Mouse (Mus musculus) urinary bladder, postnatal 4 days (tissue): ENCODE data around the gene Smarcc1.

Experiments
- DNase-seq, 2 experiments: peaks; one replicate each; pipeline ENCODE4 v3.0.0; 2021 to 2022; ENCODE audit warnings: low spot score in 2 of 2

The Smarcc1 gene

DNA sequence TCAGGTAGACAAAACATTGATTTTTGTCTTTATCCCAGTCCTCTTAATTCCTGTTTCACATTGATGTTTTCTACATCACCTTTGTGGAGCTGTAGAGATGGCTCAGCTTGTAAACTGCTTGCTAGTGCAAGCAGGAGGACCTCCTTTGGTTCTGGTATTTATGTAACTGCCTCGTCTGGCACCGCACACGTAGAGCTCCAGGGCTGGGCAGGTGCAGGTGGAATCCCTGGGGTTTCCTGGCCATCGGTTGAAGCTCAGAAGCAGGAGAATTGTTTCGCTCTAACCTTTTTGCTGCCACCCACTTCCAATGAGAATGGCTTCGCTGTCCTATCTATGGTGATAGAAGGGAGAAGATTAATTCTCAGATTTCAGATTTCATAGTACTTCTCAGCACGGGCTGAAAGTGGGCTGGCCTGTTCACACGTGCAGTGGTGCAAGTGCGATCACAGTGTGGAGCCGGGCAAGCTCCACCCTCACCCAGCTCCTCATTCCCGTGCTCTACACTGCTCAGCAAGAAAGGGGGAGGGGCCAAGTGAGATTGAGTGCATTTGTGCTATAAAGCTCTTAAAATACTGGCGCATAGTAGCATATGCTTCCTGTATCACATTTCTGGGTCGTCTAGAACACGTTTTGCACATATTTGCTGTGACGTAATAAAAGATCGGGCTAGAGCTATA is 113.0 kb downstream of the Smarcc1 start:
- DNase-seq: no peak

DNA sequence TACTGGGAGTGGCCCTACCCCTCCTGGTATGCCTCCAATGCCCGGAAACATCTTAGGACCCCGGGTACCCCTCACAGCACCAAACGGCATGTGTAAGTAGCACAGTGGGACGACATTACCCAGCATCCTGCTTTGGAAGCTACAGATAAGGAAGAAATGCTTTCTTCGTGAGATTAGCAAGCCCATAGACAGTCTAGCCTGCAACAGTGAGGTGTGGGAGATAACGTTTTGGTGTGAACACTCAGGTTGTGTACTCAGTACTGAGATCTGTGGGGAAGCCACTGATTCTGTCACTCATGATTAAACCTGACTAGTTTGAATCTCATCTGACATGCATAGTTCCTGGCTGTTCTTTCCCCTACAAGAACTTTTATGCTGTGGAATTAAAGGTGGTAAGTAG is 117.5 kb downstream of the Smarcc1 start:
- DNase-seq: no peak

DNA sequence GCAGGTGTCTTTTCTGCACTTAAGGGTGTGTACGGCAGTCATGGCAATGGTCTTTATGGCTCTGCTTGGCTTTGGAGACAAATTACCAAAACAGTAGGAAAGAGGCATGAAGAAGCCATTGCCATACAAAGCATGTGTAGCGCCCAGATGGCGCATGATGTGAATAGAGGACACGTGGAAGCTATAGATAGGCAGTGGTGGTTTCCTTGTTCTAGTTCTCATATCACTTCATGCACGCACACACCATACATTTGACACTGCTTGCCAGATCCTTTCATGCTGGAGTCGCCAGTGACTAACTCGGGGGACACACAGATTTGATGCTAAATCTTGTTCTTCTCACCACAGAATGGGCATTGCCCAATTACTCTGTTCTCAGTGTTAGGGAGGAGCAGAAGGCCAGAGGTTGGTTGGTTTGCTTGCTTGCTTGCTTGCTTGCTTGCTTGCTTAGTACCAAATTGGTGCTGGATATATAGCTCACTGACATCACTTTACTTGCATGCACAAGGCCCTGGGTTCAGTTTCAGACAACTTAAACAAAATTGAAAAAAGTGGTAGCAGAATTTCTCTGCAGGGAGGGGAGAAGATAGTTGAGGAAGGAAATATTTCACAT is 125.8 kb downstream of the Smarcc1 start, which contains the start of gene Cspg5:
Gene Cspg5, plus strand, starts transcription at position 563 of the 613 bp plus-strand sequence.
- no peak for DNase-seq

DNA sequence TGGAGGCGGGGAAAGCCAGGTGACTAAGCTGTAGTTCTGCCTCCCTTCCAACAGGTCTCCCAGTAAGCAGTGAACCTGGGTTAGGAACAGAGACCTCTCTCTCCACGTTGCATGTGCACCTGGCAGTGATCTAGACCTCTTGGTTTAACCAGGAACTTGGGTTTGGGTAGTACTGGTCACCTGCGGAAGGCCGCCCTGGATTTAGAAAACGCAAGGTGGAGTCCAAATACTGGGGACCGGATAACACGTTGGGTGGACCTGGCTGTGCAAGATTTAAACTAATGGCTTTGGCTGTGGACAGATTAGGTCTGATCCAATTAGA is 127.0 kb downstream of the Smarcc1 start:
- no peak for DNase-seq

DNA sequence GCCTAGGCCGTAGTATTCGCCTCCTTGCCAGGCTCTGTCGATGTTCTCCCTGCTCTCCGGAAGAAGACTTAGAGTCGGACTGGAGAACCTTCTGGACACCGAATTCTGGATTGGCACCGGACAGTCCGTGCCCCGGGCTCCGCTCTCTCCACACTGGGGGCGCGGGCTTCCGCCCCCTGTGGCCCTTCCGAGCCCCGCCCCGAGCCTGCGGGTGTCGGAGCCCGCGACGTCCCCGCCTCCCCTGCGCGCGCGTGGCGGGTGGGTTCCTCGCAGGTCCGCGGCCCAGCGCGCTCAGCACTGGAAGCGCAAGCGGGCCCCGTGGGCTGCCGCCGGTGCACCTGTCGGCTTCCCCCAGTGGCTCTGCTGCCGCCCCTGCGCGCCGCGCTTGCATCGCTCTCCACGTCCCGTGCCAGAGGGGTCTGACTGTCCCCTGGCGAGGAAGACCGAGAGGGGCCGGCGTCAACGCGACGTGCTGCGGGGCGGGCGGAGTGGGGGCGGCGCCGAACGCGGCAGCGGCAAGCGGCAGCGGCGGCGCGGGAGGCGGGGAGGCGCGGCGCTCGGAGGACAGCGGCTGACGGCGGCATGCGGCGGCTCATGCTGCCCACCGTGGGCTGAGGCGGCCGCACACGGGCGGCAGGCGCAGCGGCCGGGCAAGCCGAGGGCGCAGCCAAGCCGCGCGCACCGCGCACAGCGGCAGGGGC is 127.5 kb downstream of the Smarcc1 start:
- no peak for DNase-seq

DNA sequence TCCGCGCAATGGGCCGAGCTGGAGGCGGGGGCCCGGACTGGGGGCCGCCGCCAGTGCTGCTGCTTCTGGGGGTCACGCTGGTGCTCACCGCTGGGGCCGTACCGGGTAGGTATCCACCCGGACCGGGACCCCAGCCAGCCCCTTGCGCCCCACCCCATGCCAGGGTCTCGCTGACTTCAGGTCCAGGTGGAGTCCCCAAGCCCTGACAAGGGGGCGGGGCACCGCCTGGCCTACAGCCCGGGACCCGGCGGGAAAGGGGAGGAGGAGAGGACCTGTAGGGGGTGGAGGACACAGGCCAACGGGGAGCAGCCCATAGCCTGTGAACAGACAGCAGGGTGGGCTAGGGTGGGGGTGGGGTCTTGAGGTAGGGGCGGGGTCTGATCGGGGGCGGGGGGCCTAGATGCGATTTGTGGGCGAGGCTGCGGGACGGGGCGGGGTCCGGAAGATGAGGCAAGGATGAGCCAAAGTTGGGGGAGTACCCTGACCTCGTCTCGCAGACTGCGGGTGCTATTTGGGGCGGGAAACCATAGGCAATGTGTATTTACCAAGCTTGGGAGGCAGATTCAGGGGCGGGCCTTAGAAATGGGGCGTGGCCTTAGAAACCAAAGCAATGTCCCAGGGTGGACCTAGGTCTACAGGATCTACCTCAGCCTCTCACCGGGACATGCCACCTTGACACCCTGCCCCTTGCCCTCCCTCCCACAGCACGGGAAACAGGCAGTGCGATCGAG is 128.2 kb downstream of the Smarcc1 start:
- peak in 1 of 2 experiments; percentile 41 for DNase-seq

DNA sequence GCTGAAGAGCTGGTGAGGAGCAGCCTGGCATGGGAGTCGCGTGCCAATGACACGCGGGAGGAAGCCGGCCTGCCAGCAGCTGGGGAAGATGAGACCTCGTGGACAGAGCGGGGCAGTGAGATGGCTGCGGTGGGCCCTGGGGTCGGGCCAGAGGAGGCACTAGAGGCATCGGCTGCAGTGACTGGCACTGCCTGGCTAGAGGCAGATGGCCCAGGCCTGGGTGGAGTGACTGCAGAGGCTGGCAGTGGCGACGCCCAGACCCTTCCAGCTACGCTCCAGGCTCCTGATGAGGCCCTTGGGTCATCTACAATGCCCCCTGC is 128.8 kb downstream of the Smarcc1 start:
- DNase-seq: no peak

DNA sequence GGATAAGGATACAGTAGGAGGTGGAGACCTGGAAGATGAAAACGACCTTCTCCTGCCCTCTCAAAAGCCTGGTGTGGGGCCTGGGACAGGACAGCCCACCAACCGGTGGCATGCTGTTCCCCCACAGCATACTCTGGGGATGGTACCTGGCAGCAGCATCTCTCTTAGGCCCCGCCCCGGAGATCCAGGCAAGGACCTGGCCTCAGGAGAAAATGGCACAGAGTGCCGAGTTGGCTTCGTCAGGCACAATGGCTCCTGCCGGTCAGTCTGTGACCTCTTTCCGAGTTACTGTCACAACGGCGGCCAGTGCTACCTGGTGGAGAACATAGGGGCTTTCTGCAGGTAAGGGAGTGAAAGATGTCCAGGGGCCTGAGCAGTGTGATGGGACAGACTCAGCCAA is 129.5 kb downstream of the Smarcc1 start:
- DNase-seq: no peak

DNA sequence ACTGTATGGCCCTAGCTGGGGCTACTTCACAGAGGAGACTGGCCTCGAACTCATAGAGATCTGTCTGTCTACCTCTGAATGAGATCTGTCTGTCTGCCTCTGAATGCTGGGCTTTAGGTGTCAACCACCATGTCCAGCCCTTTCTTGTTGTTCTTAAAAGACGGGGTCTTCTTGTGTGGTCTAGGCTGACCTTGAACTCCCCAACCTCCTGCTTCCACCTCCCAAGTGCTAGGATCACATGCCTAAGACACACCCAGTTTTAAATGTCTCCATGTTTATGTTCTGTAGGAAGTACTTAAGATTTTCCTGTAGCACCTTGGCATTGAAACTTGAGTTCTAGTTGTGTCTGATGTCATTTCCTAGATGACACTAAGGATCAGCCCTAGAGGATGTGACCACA is 131.4 kb downstream of the Smarcc1 start:
- no peak for DNase-seq

DNA sequence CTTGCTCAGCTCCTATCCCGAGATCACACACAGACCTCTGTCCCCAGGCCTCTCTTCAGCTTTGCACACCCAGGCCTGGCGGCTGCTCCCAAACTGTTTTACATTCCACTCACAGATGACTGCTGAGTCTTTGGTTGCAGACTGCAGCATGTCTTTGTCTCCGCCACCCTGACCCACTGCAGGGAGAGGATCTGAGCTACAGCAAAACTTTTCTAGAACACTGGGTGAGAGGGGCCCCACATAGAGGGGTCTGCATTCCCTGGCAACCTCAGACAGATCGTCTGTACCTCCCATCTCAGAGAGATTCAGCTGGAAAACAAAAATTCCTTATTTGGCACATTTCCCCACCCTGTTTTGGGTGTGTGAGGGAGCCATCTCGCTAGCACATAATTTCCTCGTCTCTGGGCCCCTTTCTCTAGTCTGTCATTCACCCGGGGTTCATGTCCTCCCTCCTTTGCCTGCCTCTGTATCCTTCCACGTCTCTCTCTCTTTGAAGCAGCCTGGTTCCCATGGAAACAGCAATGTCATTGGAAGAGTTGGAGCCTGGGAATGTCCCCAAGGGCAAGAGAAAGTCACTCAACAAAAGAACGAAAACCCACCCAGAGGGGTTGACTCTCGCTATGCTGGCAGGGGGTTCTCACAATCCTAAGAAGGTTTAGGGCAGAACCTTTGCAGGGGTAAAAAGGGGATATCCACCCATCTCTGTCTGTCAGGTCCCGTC is 132.5 kb downstream of the Smarcc1 start:
- DNase-seq: no peak

DNA sequence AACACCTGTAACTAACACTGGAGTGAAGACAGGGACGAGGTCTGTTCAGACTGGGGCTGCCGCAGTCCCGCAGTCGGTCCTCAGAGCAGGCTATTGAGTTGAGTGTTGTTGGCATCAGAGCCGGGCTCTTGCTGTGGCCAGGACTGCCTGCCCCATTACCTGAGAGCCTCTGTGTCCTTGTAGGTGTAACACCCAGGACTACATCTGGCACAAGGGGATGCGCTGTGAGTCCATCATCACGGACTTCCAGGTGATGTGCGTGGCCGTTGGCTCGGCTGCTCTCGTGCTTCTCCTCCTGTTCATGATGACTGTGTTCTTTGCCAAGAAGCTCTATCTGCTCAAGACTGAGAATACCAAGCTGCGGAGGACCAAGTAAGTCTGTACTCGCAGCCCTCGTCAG is 133.3 kb downstream of the Smarcc1 start:
- DNase-seq: no peak

DNA sequence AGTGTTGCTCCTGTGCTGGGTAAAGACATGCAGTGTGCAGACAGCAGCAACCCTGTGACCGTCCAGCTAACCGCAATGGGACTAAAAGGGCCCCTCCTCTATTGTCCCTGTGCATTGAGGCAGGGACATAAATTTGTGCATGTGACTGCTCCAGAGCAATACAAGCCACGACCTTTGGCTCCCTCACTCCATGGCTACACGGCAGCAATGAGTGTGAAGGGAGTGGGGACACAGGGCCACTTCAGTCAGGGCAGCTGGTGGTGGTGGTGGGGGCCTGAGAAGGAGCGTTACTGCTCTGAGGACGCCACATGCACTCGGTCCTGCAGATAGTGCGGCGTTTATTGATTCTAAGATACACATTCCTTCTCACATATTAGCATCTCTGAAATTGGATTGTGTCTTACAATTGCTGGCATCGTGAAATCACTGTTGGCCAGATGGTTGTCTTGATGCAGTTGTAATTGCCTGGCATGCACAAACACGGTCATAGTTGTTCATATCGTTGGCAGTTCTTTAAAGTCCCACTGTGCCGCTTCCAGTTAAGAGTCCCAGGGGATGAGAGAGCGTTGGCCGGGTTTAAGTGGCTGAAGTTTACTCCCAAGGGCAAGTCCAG is 138.0 kb downstream of the Smarcc1 start:
- DNase-seq: no peak

DNA sequence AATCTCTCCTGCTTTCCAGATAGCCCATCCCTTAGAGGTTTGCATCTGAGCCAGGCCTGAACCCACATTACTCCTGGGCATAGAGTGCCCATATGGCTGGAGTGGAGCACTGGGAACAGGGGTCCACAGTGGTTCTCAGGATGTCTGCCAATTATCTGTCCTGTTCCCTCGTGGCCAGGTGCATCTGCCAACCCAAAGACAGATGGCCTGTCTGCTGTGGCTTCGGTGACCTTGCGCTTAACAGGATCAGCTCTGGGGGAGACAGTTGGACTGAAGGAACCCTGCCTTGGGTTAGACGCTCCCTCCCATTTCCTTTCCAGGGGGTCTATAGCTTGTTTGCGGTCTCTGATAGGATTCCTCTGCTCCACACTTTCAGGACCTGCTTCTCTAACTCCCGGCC is 141.1 kb downstream of the Smarcc1 start:
- no peak for DNase-seq

DNA sequence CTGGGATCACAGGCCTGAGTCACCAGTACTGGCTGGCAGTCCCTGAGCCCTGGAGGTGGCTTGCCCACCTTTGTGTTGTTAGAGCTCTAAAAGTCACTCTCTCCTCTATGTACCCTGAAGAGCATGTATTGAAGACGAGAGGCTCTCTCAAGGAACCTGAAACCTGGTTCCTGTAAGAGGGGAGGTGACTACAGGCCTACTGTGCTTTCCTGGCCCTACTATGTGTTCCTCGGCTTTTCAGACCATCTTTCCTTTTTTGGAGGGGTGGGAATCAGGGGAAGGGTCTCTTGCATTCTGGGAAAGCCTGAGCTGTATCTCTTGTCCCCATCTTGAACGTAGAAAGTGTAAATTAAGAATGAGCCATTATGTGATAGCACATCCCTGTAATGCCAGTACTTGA is 141.6 kb downstream of the Smarcc1 start:
- no peak for DNase-seq

DNA sequence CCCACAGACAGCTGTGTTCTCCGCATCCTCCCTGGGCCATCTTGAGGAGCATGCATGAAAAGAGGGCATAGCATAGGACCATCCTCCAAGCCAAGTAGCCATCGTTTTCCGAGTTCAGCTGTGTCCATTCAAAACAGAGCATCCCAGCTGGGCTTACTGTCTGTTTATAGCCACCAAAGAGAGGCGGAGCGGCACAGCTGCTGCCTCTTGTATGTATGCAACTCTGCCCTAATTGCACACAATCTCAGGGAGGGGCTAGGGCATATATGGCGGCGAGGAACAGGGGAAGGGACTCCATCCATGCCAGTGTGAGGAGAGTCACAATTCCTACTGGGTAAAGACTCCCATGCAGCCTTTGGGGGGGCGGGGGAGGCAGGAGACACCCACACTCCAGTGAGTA is 145.7 kb downstream of the Smarcc1 start:
- no peak for DNase-seq

DNA sequence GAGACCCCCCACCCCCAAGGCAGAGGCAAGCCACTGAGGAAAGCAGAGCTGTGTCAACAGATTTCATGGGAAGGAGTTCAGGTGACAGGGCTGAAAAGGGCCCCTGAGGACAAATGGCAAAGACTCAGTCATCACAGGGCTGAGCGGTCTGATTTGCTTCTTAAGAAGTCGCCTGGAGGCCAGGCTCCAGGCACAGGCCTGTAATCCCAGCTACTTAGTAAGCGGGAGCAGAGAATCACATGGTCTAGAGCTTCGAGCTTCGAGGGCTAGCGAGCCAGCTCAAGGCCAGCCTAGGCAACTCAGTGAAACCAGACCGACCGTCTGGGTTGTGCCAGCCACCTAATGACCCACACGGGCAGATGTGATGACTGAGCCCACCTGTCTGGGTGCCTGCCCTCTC is 147.5 kb downstream of the Smarcc1 start:
- DNase-seq: no peak

DNA sequence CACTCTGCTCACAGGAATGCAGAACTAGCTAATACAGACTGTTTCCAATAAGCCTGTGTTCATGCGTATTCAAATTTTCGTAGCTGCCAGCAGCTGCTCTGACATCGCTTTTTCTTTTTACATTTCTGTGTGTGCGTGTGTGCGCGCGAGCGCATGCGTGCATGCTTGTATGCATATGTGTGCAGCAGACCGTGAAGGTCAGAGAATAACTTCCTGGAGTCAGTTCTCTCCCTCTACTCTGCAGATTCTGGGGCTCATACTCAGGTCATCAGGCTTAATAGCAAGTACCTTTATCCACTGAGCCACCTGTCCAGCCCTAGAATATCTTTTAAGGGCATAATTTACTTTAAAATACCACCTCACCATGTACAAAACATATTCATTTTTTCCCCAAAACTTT is 150.9 kb downstream of the Smarcc1 start:
- DNase-seq: no peak

DNA sequence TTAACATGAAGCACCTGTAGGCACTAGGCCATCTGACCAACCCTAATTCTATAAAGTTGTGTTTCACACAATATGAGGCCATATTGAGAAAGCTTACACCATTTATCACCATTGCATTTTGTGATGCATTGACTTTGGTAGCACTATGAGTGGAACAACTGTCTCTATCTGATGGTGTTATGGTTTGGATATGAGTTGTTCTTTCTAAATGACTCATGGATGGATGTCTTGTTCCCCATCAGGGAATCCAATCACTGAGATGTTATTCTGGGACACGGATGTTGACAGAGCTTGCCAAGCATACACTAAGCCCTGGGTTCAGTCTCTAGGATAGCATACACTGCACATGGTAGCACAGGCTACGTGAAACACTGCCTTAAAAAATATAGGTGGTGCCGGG is 154.8 kb downstream of the Smarcc1 start:
- DNase-seq: no peak

DNA sequence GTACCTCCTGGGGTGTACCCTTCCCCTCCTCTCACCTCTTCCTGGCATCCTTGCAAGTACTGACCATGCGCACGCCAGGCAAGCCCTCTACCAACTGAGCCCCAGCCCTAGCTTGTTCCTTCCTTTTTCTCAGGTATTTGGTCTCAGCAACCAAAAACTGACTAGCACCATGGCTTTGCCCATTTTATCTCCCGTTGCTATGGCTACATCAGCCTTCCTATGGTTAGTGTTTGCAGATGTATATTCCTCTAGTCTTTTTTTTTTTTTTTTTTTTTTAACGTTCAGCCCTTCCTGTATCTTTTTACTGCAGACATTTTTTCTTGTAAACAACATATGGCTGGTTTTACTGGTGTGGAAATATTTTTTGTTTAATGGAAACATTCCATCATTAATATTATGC is 156.0 kb downstream of the Smarcc1 start:
- no peak for DNase-seq

DNA sequence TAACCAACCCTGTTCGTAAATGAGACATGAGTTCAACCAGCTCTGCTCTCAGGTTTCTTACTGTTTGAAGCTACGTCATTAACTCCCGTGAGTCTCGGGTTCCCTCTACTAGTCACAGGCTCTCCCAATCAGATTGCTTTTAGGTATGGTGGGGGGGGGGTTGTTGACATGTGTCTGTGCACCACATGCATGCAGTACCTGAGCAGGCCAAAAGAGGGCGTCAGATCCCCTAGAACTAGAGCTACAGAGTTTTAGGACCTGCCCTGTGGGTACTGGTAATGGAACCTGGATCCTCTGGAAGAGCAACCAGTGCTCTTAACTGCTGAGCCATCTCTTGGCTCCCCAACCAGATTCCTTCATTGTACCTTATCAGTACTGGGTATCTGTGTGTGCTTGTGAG is 158.4 kb downstream of the Smarcc1 start:
- no peak for DNase-seq

DNA sequence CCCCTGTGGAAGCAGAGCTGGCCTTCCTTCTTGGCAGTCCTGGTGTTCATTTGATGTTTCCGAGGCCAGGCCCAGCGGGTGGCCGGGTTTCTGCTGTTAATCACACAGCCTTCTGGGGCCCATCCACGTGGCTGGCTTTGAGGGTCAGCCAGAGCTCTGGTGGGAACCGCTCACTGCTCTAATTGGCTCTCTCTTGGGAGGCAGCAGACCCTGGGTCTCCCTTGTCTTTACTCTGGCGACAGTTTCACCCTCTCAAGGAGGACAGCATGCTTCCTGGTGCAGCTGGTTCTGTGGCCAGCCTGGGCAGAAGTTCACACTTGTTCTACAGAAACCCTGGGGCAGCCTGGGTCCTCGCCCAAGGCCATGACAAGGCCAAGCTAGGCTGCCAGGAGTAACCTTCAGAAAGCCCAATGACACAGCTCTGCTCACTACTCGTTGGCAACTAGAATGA is 159.9 kb downstream of the Smarcc1 start:
- no peak for DNase-seq
